Mouse (Mus musculus): ENCODE measurements around the gene Chst11. TPM values are rescaled to one million over a fixed set of nuclear protein-coding genes. Genes with fewer than 3 reads are reported as not detected.

Chst11 gene
- total RNA-seq, 2 experiments from 2014 or later = 33.9 to 36.5 TPM

DNA sequence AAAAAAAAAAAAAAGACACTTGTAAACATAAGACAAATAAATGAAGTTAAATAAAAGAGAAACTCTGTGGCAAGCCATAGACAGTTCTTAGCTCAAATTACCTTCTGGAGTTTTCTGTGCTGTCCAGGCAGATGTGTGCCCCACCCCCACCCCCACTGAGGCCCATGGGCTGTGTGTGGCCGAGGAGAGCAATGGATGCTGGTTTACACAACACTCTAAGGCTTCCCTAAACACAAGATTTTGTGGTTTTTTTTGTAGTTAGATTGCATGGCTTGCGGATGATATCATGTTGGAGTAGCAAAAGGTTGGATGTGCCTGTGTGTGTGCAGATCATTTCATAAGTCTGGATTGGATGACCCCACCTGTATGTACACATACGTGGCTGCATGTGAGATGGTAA, 235.5 kb downstream of the Chst11 start:
- no peak for DNase-seq (ENCODE audit: low spot score in 2 of 2)

DNA sequence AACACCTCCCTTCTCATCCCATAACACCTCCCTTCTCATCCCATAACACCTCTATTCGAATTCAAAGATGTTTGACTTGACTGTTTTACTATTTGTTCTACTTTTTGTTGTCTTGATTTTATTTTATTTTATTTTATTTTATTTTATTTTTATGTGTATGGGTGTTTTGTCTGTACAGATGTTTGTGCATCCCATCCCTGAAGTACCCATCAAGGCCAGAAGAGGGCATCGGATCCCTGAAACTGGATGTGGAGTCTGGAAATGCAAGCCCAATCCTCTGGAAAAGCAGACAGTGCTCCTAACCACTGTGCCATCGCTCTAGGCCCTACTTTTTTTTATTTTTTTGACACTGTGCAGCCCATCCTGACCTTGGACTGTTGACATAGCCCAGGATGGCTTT, 239.7 kb downstream of the Chst11 start:
- no peak for DNase-seq (ENCODE audit: low spot score in 2 of 2)
- intact Hi-C loops (cut with DNase I) = no loop called here

More for the DNA sequence above, 235.5 kb downstream of the Chst11 start:
- intact Hi-C loops (cut with DNase I) = no loop called here

DNA sequence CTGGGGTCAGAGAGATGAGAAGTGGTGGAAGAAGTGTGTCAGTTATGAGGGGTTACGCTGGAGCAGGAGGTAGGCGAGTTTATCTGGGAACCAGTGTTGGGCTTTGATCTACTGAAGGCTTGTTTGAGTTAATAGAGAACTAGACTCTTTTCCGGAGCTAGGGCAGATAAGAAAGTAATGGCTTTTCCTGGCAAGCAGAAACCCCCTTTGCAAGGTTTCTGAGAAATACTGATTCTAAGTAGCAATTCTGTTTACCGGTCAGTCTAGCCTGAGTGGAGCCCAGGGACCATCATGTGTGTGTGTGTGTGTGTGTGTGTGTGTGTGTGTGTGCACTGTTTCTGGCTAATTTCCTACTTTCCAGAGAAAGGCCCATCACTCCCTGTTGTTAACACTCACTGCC, 243.3 kb downstream of the Chst11 start:
- no peak for DNase-seq (ENCODE audit: low spot score in 2 of 2)
- intact Hi-C loops (cut with DNase I) = no loop called here

DNA sequence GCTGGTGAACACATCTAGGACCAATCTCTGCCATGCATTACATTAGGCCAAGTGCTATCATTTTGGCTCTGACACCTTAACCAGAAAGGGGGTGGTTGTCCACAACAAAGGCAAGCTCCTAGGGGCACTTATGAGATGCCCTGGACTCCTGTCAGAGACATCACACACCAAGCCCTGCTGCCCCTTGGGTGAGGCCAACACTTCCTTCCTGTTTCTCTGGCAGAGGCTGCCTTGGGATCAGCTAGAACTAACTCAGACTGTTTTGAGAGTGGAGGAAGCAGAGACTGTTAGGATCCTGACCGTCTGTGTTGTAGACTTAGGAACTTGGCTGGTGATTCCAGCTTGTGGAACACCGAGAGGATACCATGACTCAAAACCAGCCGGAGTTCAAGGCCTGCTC, 248.7 kb downstream of the Chst11 start:
- no peak for DNase-seq (ENCODE audit: low spot score in 2 of 2)
- intact Hi-C loops (cut with DNase I) = no loop called here

DNA sequence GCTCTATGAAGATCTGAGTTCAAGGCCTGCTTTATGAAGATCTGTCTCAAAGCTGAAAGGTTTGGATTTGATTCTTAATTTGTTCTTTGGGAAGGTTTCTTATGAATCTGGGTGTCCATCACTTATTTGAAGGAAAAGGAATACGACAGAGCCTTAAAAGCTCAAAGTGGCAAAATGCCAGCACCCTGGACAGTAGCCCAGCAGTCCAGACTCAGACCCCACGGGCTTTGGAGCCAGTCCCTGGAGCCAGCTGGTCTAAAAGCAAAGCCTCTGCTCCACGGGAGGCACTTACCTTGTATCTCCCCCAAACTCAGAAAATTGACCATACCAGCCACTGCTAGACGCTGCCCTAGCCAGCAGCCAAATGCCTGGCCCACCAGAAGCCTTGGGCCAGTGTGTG, 249.1 kb downstream of the Chst11 start:
- DNase-seq (ENCODE audit: low spot score in 2 of 2) = no peak
- intact Hi-C loops (cut with DNase I) = no loop called here

DNA sequence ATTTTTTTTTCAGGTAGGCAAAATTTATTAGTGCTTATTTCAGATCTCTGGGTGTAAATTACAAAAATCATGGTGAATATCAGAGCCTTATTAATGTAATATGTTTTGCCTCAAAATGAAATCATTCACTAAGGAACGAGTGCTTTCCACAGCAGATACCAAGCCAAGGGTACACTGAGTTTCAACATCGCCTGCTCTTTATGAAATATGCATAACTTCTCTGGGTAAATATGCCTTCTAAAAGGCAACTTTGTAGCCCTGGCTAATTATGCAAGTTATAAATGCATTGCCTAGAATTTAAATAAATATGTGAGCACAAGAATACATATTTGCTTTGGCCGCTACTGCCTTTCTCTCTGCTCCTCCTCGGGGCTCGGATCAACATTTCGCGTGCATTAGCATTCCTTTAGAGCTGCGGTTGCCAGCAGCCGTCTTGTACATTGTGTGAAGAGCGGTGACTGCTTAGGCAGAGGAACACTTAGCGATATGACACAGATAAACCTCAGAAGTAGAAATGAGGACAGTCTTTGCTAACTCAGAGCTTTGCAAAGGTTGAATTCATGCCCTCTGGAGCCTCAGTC, 256.9 kb downstream of the Chst11 start:
- peak in 1 of 2 experiments; percentile 49 for DNase-seq (ENCODE audit: low spot score in 2 of 2)
- intact Hi-C loops (cut with DNase I) = no loop called here

DNA sequence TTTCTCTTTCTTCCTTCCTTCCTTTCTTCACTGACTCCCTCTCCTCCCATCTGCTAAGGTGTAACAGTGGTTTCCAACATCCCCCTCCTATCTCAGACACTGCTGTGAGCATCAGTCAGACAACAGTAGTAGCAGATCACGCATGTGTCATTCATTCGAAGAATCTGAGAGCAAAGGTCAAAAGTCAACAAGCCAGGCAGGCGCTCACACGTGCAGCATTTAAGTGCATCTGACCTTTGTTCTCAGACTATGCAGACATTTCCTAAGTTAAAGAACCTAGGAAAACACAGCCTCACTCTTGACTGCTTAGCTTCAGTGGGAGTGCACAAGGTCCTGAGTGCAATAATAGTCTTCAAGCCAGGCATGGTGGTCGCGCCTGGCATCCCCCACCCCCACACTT, 258.8 kb downstream of the Chst11 start:
- intact Hi-C loops (cut with DNase I) = no loop called here
- no peak for DNase-seq (ENCODE audit: low spot score in 2 of 2)

Other genes starting within 250 kb of the Chst11 start
- gene Nfyb, start 221.4 kb upstream of the Chst11 start, total RNA-seq (2021) = 10 to 100 TPM; 59.7 to 63.4 TPM
- 10 to 100 TPM; 43.0 to 43.4 TPM for gene Txnrd1, start 151.5 kb upstream of the Chst11 start, total RNA-seq (2021)
- gene Eid3, start 118.9 kb upstream of the Chst11 start, total RNA-seq (2021) = 1 to 10 TPM in 1 of 2 experiments, under 1 TPM in 1; 0.66 to 2.4 TPM